Mouse (Mus musculus) yolk sac, embryonic 10.5 days (tissue): ENCODE results near the gene 4931406C07Rik.
A peak's percentile ranks its signal among the peaks of the same experiment; 100 is the strongest.

ENCODE experiments used
- DNase-seq: peaks from one replicate; pipeline ENCODE4 v3.0.0-alpha.2; 2017; ENCODE audit warnings: low spot score

Gene 4931406C07Rik

GRCm38 (mm10) chr9:15288402-15288801 is 17.8 kb downstream of the 4931406C07Rik start:
- DNase-seq: no peak

- DNase-seq: no peak
Observed at GRCm38 (mm10) chr9:15287846-15288245, 18.4 kb downstream of the 4931406C07Rik start.

- no peak for DNase-seq
Observed at GRCm38 (mm10) chr9:15285443-15285842, 20.8 kb downstream of the 4931406C07Rik start.

DNA sequence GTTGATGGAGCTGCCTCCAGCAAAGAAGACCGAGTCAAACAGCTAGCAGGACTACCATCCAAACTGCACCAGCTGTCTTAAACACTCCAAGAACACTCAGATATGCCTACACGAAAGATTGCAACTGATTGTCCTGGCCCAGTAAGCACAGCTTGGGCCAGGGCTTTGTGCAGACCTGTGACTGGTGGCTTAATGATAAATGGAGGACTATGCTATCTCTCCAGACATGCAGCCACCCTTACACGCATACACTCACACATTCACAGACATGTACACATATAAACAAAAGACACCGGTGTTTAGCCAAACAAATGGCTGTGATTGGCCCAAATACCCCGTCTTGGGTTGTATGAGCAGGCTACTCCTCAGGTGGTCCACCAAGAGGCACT is 25.8 kb downstream of the 4931406C07Rik start:
- peak; percentile 16 for DNase-seq

GRCm38 (mm10) chr9:15279649-15280490 is 26.4 kb downstream of the 4931406C07Rik start, which contains the start of gene Med17:
Gene Med17 (minus strand): TSS chr9:15279931.
- peak; percentile 94 for DNase-seq

GRCm38 (mm10) chr9:15279139-15279648 is 27.1 kb downstream of the 4931406C07Rik start:
- DNase-seq: no peak

GRCm38 (mm10) chr9:15278343-15278742 is 27.9 kb downstream of the 4931406C07Rik start:
- no peak for DNase-seq

- no peak for DNase-seq
Observed at GRCm38 (mm10) chr9:15276855-15277254, 29.4 kb downstream of the 4931406C07Rik start.

GRCm38 (mm10) chr9:15273981-15274380 is 32.3 kb downstream of the 4931406C07Rik start:
- no peak for DNase-seq

- no peak for DNase-seq
Observed at GRCm38 (mm10) chr9:15263487-15263886, 42.8 kb downstream of the 4931406C07Rik start.

DNA sequence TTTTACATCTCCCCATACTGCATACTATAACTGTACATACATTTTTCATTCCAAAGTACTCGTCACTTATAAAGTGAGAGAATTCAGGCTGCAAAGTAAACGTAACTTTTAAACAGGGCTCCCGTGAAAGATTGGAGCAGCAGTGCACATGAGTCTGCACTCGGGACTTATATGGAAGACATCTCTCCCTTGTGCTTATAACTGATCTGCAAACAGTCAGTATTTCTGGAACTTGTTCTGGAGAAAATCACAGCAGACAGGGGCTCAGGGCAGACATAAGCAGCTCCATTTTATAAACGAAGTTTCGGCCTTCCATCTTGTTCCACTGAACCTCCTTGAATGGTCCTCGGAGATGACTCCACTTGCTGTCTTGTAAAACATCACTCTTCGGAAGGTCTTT is 44.3 kb downstream of the 4931406C07Rik start:
- no peak for DNase-seq

GRCm38 (mm10) chr9:15256214-15256613 is 50.0 kb downstream of the 4931406C07Rik start:
- DNase-seq: no peak

- DNase-seq: no peak
Observed at GRCm38 (mm10) chr9:15254501-15254900, 51.7 kb downstream of the 4931406C07Rik start.

DNA sequence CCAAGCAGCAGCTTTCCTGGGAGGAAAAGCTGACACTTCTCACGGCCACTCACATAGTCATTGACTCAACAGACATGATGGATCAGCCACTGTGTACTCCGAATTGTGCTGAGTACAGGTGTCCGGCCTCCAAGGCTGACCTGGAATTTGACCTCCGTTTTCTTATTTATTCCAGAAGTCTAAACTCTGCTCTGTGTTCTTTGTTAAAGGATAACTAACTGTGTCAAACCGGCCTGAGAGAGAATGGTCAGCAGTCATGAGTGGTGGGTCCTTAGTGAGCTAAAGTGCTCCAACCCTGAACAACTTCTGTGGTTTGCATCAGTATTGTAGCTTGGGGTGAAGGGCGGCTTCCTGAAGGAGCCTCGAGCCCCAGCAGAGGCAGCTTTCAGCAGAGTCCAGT is 54.1 kb downstream of the 4931406C07Rik start:
- DNase-seq: peak; percentile 83

DNA sequence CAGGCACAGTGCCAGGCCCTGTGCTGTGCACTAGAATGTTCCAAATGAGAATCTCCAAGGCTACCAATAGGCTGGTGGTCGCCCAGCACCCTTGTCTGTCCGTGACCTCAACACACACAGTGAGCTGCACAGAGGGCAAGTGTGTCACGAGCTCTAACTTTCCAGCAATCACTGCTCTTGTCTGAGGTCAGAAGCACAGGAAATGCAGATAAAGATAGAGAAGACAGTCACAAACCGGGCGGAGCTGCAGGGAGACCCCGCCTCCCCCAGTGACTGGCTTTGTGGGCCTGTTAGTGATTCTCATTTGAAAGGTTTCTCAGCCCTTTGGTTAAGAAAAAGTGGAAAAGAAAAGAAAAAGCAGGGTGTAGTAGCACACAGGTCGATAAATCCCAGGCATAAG is 55.9 kb downstream of the 4931406C07Rik start:
- peak; percentile 80 for DNase-seq

DNA sequence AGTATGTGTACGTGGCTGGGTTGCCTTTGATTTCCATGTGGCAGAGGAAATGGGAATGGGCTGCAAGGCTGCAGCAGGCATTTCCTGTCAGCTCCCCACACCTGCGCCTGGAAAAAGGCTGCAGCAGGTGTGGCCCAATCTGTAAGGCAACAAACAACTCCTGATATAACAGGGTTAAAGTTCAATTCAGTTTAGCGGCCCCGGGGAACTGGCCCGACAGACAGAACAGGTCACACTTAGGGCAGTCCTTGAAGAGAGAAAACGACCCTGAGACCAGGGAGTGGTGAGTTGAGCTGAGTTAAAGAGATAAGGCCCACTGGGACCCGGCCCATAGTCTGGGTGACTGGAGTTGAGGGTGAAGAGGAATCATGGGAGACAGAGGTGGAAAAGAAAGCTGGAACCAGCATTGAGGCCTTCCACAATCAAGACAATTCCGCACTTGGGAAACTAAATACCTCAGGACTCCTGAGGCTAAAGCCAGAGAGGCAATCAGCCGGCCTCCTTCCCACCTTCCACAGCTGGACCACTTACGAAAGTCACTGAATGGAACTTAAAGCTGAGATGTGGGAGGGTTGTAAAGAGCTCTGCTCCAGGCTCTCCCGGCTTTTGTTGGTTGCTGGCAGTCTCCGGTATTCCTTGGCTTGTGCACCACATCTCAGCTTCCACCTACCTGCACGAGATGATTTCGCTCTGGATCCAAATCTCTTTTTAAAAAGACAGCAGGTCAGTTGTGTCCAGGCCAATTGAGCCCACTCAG is 60.8 kb downstream of the 4931406C07Rik start:
- peak; percentile 86 for DNase-seq

- no peak for DNase-seq
Observed at GRCm38 (mm10) chr9:15242130-15242529, 64.1 kb downstream of the 4931406C07Rik start.

DNA sequence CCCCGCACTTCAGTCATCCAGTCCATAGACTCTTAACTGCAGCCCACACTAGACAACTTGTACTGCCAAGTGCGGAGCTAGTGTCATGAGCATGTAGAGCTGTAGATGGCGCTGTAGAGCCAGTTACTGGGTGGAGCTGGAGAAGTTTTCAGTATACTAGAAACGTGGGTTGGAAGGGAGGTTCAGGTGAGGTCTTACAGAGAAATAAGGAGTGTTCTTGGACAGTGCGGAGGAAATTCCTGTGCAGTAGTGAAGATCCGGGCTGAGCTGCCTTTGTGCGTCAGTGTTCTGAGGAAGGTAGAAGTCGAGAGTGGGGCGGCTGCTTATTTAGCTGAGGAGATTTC is 64.7 kb downstream of the 4931406C07Rik start:
- DNase-seq: peak; percentile 79

DNA sequence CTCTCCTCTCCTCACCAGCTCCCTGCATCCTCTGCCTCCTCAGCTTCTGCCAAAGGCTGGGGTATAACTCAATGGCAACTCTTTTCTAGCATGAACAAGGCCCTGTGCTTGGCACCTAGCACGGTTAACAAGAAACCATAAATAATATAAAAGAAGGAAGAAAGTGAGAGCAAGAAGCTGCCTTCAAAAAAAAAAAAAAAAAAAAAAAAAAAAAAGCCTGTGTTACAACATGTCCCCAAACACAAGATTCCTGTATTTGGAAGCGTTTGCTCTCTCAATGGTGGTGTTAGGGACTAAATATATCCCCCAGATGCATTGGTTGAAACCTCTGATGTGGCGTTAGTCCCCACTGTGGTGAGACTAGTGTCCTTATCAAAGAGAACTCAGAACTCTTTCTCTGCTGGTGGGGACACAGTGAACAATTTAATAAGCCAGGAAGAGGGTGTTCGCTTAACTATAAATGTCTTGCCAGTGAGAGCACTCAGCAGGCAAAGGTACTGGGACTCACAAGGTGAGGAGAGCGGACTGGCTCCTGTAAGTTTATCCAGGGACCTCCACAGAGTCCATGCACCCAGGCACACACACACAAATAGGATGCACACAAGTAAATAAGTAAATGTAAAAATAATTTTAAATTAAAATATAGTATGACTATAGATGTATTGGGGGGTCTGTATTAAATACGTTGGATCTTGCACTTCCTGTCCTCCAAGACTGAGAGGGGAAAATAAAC is 65.2 kb downstream of the 4931406C07Rik start:
- DNase-seq: no peak

DNA sequence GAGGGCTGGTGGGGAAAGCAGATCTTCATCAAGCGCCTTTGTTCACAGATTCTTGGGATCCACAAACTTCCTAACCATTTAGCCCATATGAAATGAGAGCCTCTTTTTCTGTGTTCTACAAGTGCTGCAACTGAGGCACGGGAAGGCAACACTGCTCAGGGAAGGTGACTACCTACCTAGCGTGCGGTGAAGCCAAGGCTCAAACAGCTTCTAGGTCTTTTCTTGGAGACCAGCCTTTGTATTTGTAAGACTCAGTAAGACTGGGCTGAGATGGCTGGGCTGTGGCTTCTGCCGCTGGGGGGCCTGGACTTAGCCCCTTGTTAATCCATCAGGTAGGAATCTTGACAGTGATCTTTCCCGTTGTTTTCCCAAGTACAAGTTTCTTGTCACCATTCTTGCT is 66.2 kb downstream of the 4931406C07Rik start:
- DNase-seq: no peak

GRCm38 (mm10) chr9:15239042-15239925 is 67.0 kb downstream of the 4931406C07Rik start, which contains the start of gene Vstm5:
Gene Vstm5 (plus strand): TSS chr9:15239045.
- peak; percentile 47 for DNase-seq
